Mouse (Mus musculus) cerebellum, adult 9-11 months (tissue): Measurements from ENCODE around the gene Dnase2a.

Experiments
- DNase-seq: peaks from one replicate; pipeline ENCODE4 v3.0.0; 2022

Dnase2a gene

DNA sequence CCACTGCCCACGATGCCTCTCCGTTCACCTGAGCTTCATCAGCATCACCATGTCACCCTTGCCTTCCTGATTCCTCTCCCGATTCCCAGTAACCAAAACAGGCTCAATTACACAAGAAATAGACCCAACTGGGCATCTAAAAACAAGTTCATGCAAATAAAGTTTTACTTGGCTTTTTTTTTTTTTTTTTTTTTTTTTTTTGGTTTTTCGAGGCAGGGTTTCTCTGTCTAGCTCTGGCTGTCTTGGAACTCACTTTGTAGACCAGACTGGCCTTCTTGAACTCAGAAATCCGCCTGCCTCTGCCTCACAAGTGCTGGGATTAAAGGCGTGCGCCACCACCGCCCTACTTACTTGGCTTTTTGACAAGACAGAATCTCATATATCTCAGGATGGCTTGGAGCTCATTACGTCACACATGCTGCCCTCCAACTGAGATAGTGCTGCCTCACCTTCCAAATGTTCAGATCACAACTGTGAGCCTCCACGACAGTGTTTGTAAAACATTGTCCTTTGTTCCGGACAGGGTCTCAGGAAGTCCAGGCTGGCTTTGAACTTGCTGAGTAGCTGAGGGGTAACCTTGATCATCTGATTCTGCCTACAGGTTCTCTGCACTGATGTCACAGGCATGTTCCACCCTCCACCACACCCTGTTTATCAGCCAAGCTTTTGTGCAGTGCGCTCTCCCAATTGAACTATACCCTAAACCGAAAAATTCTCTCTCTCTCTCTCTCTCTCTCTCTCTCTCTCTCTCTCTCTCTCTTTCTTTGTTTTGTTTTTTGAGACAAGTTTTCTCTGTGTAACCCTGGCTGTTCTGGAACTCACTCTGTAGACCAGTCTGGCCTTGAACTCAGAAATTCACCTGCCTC, 29.5 kb downstream of the Dnase2a start:
- no peak for DNase-seq

GRCm38 (mm10) chr8:84943699-84944098, 35.3 kb downstream of the Dnase2a start:
- no peak for DNase-seq

DNA sequence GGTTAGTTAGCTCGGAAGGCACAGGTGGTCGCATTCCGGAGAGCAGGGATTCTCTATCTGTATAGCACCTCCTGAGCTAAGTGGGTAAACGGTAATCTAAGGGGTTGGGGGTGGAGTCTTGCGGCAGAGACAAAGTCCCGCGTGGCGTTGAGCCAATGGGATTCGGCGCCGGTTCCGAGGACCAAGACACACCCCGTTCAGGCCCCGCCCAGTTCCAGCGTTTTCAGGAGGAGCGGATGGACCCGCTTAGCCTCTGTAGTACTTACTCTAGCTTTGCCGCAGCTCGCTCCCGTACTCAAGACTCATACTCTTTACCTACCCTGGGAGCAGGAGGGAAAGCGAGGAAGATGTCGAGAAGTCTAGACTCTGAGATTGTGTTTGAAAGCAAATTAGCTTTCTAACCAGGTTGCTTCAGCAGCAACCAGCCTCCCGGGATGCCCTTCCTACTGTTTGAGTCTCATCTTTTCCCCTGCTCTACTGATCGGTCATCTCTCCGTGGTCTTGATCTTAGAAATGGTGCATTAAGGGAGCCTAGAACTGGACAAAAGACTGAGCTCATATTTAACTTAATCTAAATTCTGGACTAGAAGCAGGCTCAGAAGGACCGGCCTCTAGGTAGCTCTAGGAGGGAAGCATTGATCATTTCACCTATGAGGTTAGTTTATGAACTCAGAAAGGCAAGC, 36.3 kb downstream of the Dnase2a start:
- DNase-seq = peak; percentile 86

DNA sequence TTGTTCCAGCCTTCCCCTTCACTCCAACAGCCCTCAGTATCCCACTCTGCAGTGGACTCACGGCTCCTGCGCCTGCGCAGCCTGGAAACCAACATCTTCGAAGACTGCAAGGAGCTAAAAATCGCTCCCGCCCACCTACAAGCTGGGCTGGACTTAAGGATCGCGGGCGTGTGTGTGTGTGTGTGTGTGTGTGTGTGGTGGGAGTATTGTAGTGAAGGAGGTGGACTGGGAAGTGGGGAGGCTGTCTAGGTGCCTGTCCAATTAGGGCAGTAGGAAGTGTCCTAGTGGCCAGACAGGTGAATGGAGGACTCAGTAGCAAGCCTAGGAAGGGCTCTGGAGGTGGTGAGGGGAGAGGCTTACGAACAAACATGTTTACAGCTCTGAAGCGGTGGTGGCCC, 36.9 kb downstream of the Dnase2a start:
- peak; percentile 79 for DNase-seq

- DNase-seq = peak; percentile 86
Observed at GRCm38 (mm10) chr8:84945633-84946527, 37.5 kb downstream of the Dnase2a start.

- peak; percentile 79 for DNase-seq
Observed at GRCm38 (mm10) chr8:84946528-84947240, 38.3 kb downstream of the Dnase2a start, which contains the start of gene Rtbdn. Rtbdn (plus strand) TSS chr8:84946991.

DNA sequence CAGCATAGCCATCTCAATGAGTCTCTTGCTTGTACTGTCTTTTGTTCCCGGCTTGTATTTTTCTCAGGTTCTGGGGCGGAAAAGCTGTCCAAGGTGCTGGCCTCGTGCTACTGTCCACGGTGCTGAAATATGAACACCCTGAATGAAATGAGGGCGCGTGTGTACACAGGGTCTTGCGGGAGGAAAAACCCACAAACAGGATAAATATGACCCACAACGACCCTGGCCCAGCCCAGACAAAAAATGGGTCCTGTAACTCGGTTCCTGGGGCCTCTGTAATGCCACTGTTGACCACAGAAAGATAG, 38.8 kb downstream of the Dnase2a start:
- no peak for DNase-seq

DNA sequence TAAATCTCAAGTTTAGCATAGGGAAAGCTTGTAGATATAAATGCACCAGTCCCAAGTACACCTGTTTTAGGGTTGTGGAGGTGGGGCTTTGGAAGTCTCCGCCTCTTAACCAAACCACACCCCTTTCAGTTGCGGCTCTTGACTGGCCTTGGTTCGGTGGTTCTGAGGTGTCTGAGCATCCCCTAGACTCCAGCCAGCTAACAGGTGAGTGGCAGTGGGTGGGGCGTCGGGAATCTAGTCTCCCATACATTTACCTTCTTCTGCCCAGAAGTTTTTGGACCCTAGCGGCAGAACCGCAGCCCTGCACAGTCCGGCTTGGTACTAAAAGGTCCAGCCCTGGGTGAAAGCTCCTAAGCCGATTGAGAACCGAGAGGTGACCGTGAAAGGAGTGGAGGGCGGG, 41.4 kb downstream of the Dnase2a start:
- no peak for DNase-seq

DNA sequence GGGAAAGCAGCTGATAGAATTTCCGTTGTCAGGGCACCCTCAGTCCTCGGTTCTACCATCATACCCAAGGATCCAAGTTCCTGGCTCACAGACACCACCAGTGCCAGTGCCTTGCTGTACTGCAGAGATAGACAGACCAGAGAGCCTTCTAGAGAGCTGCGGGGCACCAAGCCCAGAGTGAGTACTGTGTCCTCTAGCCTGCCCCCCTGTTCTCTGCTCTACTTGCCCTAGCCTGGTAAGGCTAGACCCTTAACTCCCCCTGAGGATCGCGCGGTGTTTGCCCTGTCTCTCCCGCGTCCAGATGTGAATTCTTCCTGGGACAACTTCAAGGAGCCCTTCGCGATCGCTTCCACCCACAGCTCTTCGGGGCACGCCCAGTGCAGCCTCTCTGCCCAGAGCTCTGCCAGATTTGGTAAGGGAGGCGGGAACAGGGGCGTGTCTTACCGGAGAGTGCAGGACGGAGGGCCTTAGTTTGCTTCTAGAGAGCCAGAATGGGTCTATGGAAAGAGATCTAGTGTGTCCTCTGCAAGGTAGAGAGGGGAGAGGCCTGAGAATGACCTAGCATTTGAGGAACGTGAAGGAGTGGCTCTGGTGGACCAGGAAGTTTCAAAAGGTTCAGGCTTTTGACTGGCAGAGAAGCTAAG, 44.4 kb downstream of the Dnase2a start:
- DNase-seq = no peak

- peak; percentile 72 for DNase-seq
Observed at GRCm38 (mm10) chr8:84956768-84957167, 48.4 kb downstream of the Dnase2a start.

- DNase-seq = no peak
Observed at GRCm38 (mm10) chr8:84959811-84960210, 51.5 kb downstream of the Dnase2a start.

GRCm38 (mm10) chr8:84963952-84964351, 55.6 kb downstream of the Dnase2a start:
- DNase-seq = no peak

DNA sequence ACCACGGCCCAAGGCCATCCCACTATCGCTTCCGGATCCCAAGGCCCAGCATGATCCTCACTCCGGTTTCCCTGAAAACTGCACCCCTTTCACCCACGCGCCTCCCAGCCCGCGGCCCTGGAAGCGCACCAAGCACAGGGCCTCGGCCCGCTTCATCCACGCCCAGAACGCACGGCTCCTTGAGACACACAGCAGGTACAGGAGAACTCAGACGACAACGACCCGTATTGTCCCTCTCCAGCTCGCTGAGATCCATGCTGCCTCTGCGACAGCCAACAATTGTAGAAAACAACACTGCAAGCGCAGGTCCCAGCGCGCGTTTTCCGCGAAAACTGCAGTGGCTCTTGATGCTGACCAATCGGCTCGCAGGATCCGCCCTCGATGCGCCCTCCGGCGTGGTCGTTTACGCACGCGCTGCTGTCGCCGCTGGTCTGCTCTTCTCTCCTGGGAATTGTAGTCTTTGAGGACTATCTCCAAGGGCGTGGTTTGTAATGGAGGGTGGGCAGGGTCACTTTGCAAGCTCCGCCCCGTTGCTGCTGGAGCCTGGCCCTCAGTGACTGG, 57.5 kb downstream of the Dnase2a start:
- peak; percentile 96 for DNase-seq

- DNase-seq = peak; percentile 58
Observed at GRCm38 (mm10) chr8:84966603-84967002, 58.2 kb downstream of the Dnase2a start.

DNA sequence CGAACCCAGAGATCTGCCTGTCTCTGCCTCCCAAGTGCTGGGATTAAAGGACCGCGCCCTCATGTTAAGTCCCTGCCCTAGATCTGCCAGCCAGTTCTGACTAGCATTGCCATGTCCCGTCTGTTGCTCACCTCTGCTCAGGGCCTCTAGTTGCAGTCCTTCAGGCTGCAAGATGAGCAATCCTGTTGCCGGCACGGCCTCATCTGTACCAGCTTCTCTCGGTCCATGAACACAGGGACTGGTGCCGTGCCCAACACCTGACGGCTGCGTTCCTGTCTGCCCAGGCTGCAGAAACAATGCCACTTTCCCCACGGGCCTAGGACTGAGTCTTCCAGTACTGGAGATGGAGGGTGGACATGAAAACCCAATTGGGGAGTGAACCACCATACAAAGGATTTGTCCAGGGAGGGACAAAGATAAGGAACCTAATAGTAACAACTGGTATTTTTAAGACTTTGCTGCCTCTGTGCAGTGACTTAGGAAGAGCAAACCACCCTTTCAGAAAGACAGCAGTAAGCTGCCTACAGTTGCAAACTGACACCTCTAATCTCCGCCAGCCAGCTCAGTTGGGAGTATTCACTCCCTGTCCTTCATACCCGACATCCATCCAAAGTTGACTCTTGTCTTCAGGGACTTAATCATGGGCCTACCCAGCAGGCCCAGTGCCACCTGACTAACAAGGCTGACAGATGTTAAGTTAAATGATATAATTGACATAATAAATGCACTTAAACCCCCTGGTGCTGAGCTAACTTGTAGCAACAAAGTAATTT, 59.4 kb downstream of the Dnase2a start:
- DNase-seq = peak; percentile 57

DNA sequence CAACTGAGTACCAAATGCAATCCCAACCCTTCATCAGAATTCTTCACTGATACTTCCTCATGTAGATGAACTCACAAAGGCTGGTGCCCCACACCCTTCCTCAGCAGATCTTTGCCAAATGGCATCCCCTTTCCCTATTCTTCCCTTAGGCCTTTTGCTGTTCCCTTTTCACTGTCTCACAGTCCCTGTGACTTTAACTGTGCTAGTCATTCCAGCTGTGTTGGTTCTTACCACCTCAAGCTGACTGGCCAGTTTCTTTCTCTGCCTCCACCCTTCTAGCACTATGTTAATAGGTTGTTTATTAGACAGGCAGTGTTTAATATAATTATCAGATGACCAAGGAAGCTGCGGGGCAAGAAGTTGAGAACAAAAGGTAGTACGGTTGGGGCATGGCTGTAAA, 60.3 kb downstream of the Dnase2a start:
- DNase-seq = no peak

- DNase-seq = peak; percentile 81
Observed at GRCm38 (mm10) chr8:84969241-84970134, 61.1 kb downstream of the Dnase2a start, which contains the start of the genes Gm49661, Prdx2 and Rnaseh2a. Gm49661 (minus strand) TSS chr8:84969433. Prdx2 (plus strand) TSS chr8:84969587. Rnaseh2a (minus strand) TSS chr8:84969767.

DNA sequence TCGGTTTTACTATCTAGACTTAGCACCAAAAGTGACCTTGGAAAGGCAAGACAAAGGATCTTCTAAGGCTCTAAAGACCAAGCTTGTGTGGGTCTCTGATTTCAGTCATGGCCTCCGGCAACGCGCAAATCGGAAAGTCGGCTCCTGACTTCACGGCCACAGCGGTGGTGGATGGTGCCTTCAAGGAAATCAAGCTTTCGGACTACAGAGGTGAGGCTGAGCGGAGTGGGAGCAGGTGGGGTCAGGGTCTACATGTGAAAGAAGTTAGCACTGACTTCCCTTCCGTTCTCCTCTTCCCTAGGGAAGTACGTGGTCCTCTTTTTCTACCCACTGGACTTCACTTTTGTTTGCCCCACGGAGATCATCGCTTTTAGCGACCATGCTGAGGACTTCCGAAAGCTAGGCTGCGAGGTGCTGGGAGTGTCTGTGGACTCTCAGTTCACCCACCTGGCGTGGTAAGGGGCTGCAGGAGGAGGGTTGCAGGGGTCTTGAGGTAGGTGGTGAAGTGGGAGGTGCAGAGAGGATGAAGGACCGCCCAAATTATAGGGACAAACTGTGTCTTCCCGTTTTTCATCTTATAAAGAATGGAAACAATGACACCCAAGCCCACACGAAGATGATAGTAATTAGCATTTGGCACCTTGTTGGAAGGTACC, 61.9 kb downstream of the Dnase2a start:
- peak; percentile 54 for DNase-seq

DNA sequence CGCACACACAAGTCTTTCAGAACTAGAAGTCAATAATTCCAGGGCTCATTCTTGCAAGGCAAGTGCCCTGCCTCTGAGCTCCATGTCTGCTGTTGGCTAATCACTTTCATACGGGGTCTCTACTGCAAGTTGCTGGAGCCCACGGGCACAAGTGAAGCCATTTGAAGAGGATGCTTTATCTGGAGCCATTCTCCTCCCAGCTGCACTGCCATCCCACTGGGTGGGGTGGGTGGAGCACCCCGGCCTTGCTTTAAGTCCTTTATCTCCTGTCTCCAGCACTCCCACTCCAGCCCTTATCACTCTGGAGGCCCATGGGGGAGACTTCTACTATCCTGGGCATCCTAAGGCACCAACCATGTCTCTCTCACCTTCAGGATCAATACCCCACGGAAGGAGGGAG, 62.6 kb downstream of the Dnase2a start:
- DNase-seq = no peak
